Mouse (Mus musculus): ENCODE measurements around the gene Nxt2. TPM values are rescaled to one million over a fixed set of nuclear protein-coding genes. Genes with fewer than 3 reads are reported as not detected.

Gene Nxt2
- polyA plus RNA-seq (2015; fragmentation: Nextera tagmentation; extraction: Ambion mirVana): 13.0 and 14.7 TPM in 2 replicates

GRCm38 (mm10) chrX:142226542-142226941 is at the start of gene Nxt2:
Gene Nxt2, plus strand, starts transcription at chrX:142226770.
- Histone ChIP-seq H3K4me3 (peak within 1 kb of the TSS; percentile 46), H3K27ac (no peak within 1 kb of the TSS), H3K4me1 (replicated peaks) (no peaks in the 10 kb centered on the region), H3K9ac (no peak within 1 kb of the TSS), H3K27me3 (no peaks in the 10 kb centered on the region), H3K36me3 (no peaks in the 10 kb centered on the region), H3K4me2 (peak within 1 kb of the TSS; percentile 52), H3K9me3 (no peaks in the 10 kb centered on the region)
- ATAC-seq (ENCODE audit: low FRiP score): no peak
- 88% methylated on average over 11 of the region's 14 CpGs for WGBS

DNA sequence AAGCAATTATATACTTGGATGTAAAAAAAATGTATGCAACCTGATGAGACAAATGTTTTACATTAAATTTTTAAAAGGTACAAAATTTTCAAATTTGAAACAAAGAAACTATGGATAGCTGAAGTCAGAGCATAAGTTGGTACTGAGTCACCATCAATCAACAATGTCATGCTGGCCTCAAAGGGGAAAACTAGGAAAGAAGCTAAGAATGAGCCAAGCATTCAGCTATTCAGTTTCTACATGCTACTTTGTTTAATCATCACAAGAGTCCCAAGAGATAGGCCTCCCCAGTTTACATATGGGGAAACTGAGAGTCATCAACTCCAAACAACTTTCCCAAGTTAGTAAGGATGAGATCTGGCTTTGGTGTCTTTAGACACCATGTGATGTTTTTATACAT is 49.6 kb upstream of the Nxt2 start:
- no peak overlapping the region for H3K9ac ChIP-seq
- H3K4me1 ChIP-seq (replicated peaks): no peaks in the 10 kb centered on the region
- H3K4me2 ChIP-seq: no peak overlapping the region
- no peak overlapping the region for H3K4me3 ChIP-seq
- ATAC-seq (ENCODE audit: low FRiP score): no peak
- H3K27me3 ChIP-seq: peaks cover 35% of the 10 kb centered on the region; the same call in 1 of the 2 replicates
- H3K36me3 ChIP-seq: no peaks in the 10 kb centered on the region
- no peak overlapping the region for H3K27ac ChIP-seq
- no peaks in the 10 kb centered on the region for H3K9me3 ChIP-seq

DNA sequence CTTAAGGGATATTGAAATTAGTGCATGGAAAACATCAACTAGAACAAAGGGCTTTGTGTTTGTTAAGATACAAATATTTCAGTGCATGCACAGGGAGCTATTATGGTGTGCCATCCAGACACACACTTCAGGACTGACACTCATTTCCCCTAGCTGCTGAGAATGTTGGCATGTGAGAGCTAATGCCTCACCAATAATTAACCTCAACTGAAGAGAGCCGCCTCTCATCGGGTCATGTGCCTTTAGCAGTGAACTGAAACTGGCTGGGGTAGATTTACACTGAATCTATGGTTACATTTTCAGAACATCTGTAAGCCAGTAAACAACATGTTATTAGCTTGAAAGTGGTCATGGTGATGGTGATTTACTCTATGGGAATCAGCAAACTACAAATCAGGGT is 44.5 kb upstream of the Nxt2 start:
- no peaks in the 10 kb centered on the region for H3K36me3 ChIP-seq

GRCm38 (mm10) chrX:142189023-142189703 is 37.4 kb upstream of the Nxt2 start:
- Histone ChIP-seq H3K4me1 (replicated peaks) (no peaks in the 10 kb centered on the region), H3K4me3 (no peak overlapping the region), H3K9ac (no peak overlapping the region), H3K27me3 (peaks cover 11% of the 10 kb centered on the region; the same call in 1 of the 2 replicates), H3K27ac (no peak overlapping the region), H3K36me3 (no peaks in the 10 kb centered on the region), H3K4me2 (no peak overlapping the region), H3K9me3 (no peaks in the 10 kb centered on the region)
- peak; percentile 90 for ATAC-seq (ENCODE audit: low FRiP score)
- WGBS: 31% methylated on average over 22 of the region's 22 CpGs

More for the DNA sequence above, 44.5 kb upstream of the Nxt2 start:
- Histone ChIP-seq H3K4me2 (no peak overlapping the region), H3K27ac (no peak overlapping the region), H3K27me3 (peaks cover 21% of the 10 kb centered on the region; the same call in 1 of the 2 replicates), H3K4me3 (no peak overlapping the region), H3K9ac (no peak overlapping the region), H3K9me3 (no peaks in the 10 kb centered on the region), H3K4me1 (replicated peaks) (no peaks in the 10 kb centered on the region)
- 57% methylated on average over 2 of the region's 2 CpGs for WGBS
- no peak for ATAC-seq (ENCODE audit: low FRiP score)

DNA sequence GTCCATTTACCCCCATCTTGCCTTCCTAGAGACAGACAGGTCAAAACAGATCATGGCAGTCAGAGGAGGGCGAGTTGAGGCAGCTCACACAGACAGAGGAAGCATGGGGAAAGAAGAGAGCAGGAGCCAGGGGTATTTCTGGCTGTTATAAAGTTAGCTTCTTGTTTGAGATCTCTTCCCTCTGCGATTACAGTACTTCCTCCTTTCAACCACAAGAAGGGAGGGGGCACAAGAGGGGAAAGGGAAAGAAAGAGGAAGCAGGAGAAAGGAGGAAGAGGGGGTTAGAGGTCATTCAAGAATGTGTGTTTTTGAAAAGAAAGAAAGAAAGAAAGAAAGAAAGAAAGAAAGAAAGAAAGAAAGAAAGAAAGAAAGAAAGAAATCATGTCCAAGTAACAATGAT is 36.2 kb upstream of the Nxt2 start:
- Histone ChIP-seq H3K27ac (no peak overlapping the region), H3K4me3 (no peak overlapping the region), H3K4me2 (no peak overlapping the region), H3K36me3 (no peaks in the 10 kb centered on the region), H3K27me3 (peaks cover 17% of the 10 kb centered on the region; the same call in 1 of the 2 replicates), H3K9ac (no peak overlapping the region), H3K9me3 (no peaks in the 10 kb centered on the region), H3K4me1 (replicated peaks) (no peaks in the 10 kb centered on the region)
- 73% methylated on average over 2 of the region's 2 CpGs for WGBS
- ATAC-seq (ENCODE audit: low FRiP score): no peak

GRCm38 (mm10) chrX:142194420-142194819 is 32.1 kb upstream of the Nxt2 start:
- Histone ChIP-seq H3K4me3 (no peak overlapping the region), H3K27ac (no peak overlapping the region), H3K4me1 (replicated peaks) (no peaks in the 10 kb centered on the region), H3K36me3 (no peaks in the 10 kb centered on the region), H3K4me2 (no peak overlapping the region), H3K9ac (no peak overlapping the region), H3K27me3 (peaks cover 15% of the 10 kb centered on the region; the same call in 1 of the 2 replicates), H3K9me3 (no peaks in the 10 kb centered on the region)
- WGBS: 65% methylated on average over 6 of the region's 6 CpGs
- ATAC-seq (ENCODE audit: low FRiP score): no peak

GRCm38 (mm10) chrX:142195551-142195950 is 31.0 kb upstream of the Nxt2 start:
- Histone ChIP-seq H3K9me3 (no peaks in the 10 kb centered on the region), H3K9ac (no peak overlapping the region), H3K4me1 (replicated peaks) (no peaks in the 10 kb centered on the region), H3K36me3 (no peaks in the 10 kb centered on the region), H3K27me3 (peaks cover 13% of the 10 kb centered on the region; the same call in 1 of the 2 replicates), H3K4me2 (no peak overlapping the region), H3K4me3 (no peak overlapping the region), H3K27ac (no peak overlapping the region)
- no peak for ATAC-seq (ENCODE audit: low FRiP score)
- WGBS: 87% methylated on average over 1 of the region's 1 CpGs

GRCm38 (mm10) chrX:142196831-142197230 is 29.7 kb upstream of the Nxt2 start, which contains the start of gene Gucy2f:
Gene Gucy2f, minus strand, starts transcription at chrX:142196931.
- H3K4me1 ChIP-seq (replicated peaks): no peaks in the 10 kb centered on the region
- H3K9me3 ChIP-seq: no peaks in the 10 kb centered on the region
- H3K27me3 ChIP-seq: peaks cover 13% of the 10 kb centered on the region; the same call in 1 of the 2 replicates
- H3K27ac ChIP-seq: no peak within 1 kb of the TSS
- no peak for ATAC-seq (ENCODE audit: low FRiP score)
- no peak within 1 kb of the TSS for H3K4me2 ChIP-seq
- WGBS: 53% methylated on average over 5 of the region's 5 CpGs
- no peak within 1 kb of the TSS for H3K4me3 ChIP-seq
- no peaks in the 10 kb centered on the region for H3K36me3 ChIP-seq
- no peak within 1 kb of the TSS for H3K9ac ChIP-seq

DNA sequence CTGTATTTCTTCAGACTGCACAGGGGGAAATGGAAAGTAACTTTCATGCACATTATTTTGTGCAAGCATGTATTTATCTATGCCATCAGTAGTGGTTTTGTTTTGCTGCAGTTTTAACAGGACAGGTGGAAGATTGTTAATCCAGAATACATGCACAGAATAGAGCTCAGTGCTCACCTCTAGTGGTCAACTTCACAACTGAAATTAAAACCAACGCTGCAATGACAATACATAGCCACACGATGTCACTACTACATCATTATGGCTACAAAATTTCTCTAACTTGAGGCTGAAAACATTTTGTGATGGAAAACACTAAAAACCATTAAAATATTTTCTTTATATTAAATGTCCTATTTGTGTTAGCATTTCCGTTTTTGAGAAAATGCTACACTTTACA is 26.3 kb upstream of the Nxt2 start:
- no peaks in the 10 kb centered on the region for H3K4me1 ChIP-seq (replicated peaks)
- ATAC-seq (ENCODE audit: low FRiP score): no peak
- no peak overlapping the region for H3K4me3 ChIP-seq
- WGBS: 14% methylated on average over 3 of the region's 3 CpGs
- no peaks in the 10 kb centered on the region for H3K27me3 ChIP-seq
- H3K27ac ChIP-seq: no peak overlapping the region
- H3K9ac ChIP-seq: no peak overlapping the region
- no peaks in the 10 kb centered on the region for H3K36me3 ChIP-seq
- no peak overlapping the region for H3K4me2 ChIP-seq
- H3K9me3 ChIP-seq: no peaks in the 10 kb centered on the region

GRCm38 (mm10) chrX:142227398-142228054 is 956 bp downstream of the Nxt2 start:
- ATAC-seq (ENCODE audit: low FRiP score): peak; percentile 52
- Histone ChIP-seq H3K36me3 (no peaks in the 10 kb centered on the region), H3K9me3 (no peaks in the 10 kb centered on the region), H3K27ac (no peak overlapping the region), H3K4me2 (peak overlapping the region; percentile 52), H3K4me3 (peak overlapping the region; percentile 46), H3K4me1 (replicated peaks) (no peaks in the 10 kb centered on the region), H3K27me3 (no peaks in the 10 kb centered on the region), H3K9ac (no peak overlapping the region; the same call in 1 of the 2 replicates)
- WGBS: 19% methylated on average over 15 of the region's 15 CpGs

DNA sequence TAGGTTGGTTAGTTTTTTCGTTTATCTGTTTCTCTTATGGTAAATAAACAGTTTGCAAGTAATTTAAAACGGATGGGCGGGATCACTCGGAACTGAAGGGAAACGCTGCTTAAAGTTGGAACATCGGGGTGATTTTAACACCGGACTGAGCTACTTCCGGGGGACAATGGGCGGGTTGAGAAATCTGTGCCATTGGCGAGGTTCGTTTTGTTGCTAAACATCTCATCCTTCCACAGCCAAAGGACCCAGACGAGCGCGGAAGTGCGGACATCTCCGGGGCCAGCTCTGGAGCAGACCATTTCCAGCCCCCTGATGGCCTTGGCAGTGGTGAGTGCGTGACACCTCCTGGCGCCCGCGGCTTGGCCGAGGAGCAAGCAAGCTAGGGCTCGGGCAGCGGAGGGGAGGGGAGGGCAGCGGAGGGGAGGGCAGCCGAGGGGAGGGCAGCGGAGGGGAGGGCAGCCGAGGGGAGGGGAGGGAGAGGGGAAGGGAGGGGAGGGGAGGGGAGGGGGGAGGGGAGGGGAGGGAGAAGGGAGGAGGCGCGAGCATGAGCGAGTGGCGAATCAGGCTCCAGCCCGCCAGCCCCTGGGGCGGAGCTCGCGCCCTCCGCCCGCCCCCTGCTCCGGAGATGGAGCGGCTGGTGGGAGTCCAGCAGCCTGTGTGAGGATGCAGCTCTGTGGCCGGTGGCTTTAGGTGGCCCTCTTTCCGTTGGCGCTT is 1.6 kb downstream of the Nxt2 start:
- Histone ChIP-seq H3K9ac (peak overlapping the region; percentile 65), H3K4me2 (peak overlapping the region; percentile 52), H3K36me3 (no peaks in the 10 kb centered on the region), H3K9me3 (no peaks in the 10 kb centered on the region), H3K27me3 (no peaks in the 10 kb centered on the region), H3K4me1 (replicated peaks) (no peaks in the 10 kb centered on the region), H3K4me3 (peak overlapping the region; percentile 46), H3K27ac (peak overlapping the region; percentile 85)
- ATAC-seq (ENCODE audit: low FRiP score): peak; percentile 97
- 25% methylated on average over 27 of the region's 42 CpGs for WGBS

DNA sequence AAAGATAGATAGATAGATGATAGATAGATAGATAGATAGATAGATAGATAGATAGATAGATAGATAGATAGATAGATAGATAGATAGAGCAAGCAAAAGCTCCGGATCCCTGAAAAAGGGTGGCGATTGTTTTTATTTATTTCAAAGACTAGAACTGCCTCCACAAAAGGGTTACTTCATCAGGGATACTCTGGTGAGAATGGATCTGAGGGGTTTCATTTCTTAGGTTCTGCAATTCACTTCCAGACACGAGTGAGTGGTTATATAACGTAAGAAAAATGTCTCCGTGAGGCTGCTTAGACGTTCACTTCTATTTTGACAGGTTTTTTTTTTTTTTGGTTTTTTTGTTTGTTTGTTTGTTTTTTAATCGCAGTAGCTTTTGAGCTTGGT is 2.2 kb downstream of the Nxt2 start:
- H3K9me3 ChIP-seq: no peaks in the 10 kb centered on the region
- H3K4me3 ChIP-seq: peak overlapping the region; percentile 46
- no peaks in the 10 kb centered on the region for H3K4me1 ChIP-seq (replicated peaks)
- no peaks in the 10 kb centered on the region for H3K36me3 ChIP-seq
- H3K9ac ChIP-seq: peak overlapping the region; percentile 39; the same call in 1 of the 2 replicates
- no peak overlapping the region; the same call in 1 of the 2 replicates for H3K27ac ChIP-seq
- peak; percentile 53 for ATAC-seq (ENCODE audit: low FRiP score)
- no peaks in the 10 kb centered on the region for H3K27me3 ChIP-seq
- WGBS: 43% methylated on average over 7 of the region's 7 CpGs
- peak overlapping the region; percentile 50 for H3K4me2 ChIP-seq

Data from hindbrain, embryonic 13.5 days (tissue).